Mouse (Mus musculus) kidney, adult 2 months (tissue): ENCODE data around the gene Hvcn1. TPM values are rescaled to one million over a fixed set of nuclear protein-coding genes. Genes with fewer than 3 reads are reported as not detected.

Source experiments
- DNase-seq: peaks from one replicate; pipeline ENCODE4 v3.0.0; 2021
- H3K27ac ChIP-seq: fragments of 200-500 bp; 2 replicates; pipeline ENCODE4 v1.5.1; 2012; ENCODE audit warnings: low read depth, low read length, control low read depth, inconsistent platforms; ENCODE audit not compliant: insufficient read depth
- H3K27me3 ChIP-seq: fragments of 200-500 bp; replicated peaks from 2 replicates; pipeline ENCODE4 v1.6.1; 2012; ENCODE audit warnings: mild to moderate bottlenecking, moderate library complexity, low read length, inconsistent platforms; ENCODE audit not compliant: control insufficient read depth, insufficient read depth
- H3K36me3 ChIP-seq: fragments of 200-500 bp; 2 replicates; pipeline ENCODE4 v1.6.1; 2012; ENCODE audit warnings: mild to moderate bottlenecking, moderate library complexity, low read length, inconsistent platforms; ENCODE audit not compliant: control insufficient read depth, insufficient read depth
- H3K4me1 ChIP-seq: fragments of 200-500 bp; 2 replicates; pipeline ENCODE4 v1.6.1; 2011; ENCODE audit warnings: low read length; ENCODE audit not compliant: control insufficient read depth, insufficient read depth
- H3K4me3 ChIP-seq: fragments of 200-500 bp; 2 replicates; pipeline ENCODE4 v1.5.1; 2011; ENCODE audit warnings: mild to moderate bottlenecking, low read depth, low read length, control low read depth; ENCODE audit not compliant: insufficient read depth
- CTCF ChIP-seq: fragments of 200-500 bp; conservative IDR thresholded peaks from 2 replicates; pipeline ENCODE4 v1.5.1; 2011; ENCODE audit warnings: low read depth, mild to moderate bottlenecking, control low read depth, low read length, moderate library complexity, mixed read lengths; ENCODE audit not compliant: insufficient read depth, insufficient read length
- POLR2A ChIP-seq: fragments of 200-500 bp; IDR thresholded peaks from one replicate; pipeline ENCODE4 v1.6.1; 2011; ENCODE audit warnings: low read depth, low read length, control low read depth
- WGBS: fragments of 180-500 bp; shearing (Covaris S2); methylation state at CpG from one replicate; pipeline ENCODE4 v1.1.7; 2018; 5-methylcytosine and 5-hydroxymethylcytosine counted together
- polyA plus RNA-seq: library from polyadenylated mRNA; depleted of rRNA; stranded (reverse); fragments of >200 nt; gene quantifications from 2 replicates; pipeline ENCODE4 v1.2.3, GENCODE M21; 2012

Hvcn1 gene
- polyA plus RNA-seq, 1 experiment: 13.1 TPM

- Histone ChIP-seq H3K4me1 (peaks cover 13% of the 10 kb centered on the region; the same call in 1 of the 2 replicates), H3K36me3 (no peaks in the 10 kb centered on the region), H3K4me3 (no peak overlapping the region), H3K27me3 (no peaks in the 10 kb centered on the region), H3K27ac (no peak overlapping the region)
- WGBS: 39% methylated on average over 3 of the region's 3 CpGs
- no peak for TF ChIP-seq CTCF
- no peak for TF ChIP-seq POLR2A
- DNase-seq: no peak
These were observed 17.5 kb upstream of the Hvcn1 start for GRCm38 (mm10) chr5:122189115-122189514.

- Histone ChIP-seq H3K4me3 (no peak overlapping the region), H3K4me1 (peaks cover 13% of the 10 kb centered on the region; the same call in 1 of the 2 replicates), H3K36me3 (no peaks in the 10 kb centered on the region), H3K27me3 (no peaks in the 10 kb centered on the region), H3K27ac (no peak overlapping the region)
- 84% methylated on average over 7 of the region's 7 CpGs for WGBS
- no peak for DNase-seq
- TF ChIP-seq CTCF (no peak), POLR2A (no peak)
These were observed 16.1 kb upstream of the Hvcn1 start for GRCm38 (mm10) chr5:122190465-122190864.

GRCm38 (mm10) chr5:122191269-122192063, 15.1 kb upstream of the Hvcn1 start:
- Histone ChIP-seq H3K4me3 (no peak overlapping the region), H3K36me3 (no peaks in the 10 kb centered on the region), H3K27ac (peak overlapping the region; percentile 28; the same call in 1 of the 2 replicates), H3K4me1 (peaks cover 13% of the 10 kb centered on the region; the same call in 1 of the 2 replicates), H3K27me3 (no peaks in the 10 kb centered on the region)
- WGBS: 42% methylated on average over 12 of the region's 12 CpGs
- peak; percentile 73 for DNase-seq
- no peak for TF ChIP-seq CTCF

DNA sequence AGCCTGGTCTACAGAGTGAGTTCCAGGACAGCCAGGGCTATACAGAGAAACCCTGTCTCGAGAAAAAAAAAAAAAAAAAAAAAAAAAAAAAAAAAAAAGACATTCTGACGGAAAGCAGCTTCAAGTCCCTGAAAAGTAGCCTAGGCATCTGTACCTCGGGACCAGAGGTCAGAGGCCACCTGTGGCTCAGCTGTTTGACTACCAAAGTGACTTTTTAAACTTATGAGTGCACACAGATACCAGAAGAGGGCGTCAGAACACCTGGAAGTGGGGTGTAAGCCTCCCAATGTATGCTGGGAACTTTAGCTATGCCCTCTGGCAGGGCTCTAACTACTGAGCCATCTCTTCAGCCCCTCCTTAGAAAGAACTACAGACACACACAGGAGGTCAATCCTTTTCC, 14.3 kb upstream of the Hvcn1 start:
- Histone ChIP-seq H3K27ac (peak overlapping the region; percentile 51; the same call in 1 of the 2 replicates), H3K4me1 (peaks cover 13% of the 10 kb centered on the region; the same call in 1 of the 2 replicates)
- 32% methylated on average over 4 of the region's 4 CpGs for WGBS

GRCm38 (mm10) chr5:122200872-122201271, 5.7 kb upstream of the Hvcn1 start:
- TF ChIP-seq CTCF (no peak), POLR2A (no peak)
- Histone ChIP-seq H3K27ac (no peak overlapping the region), H3K4me1 (no peaks in the 10 kb centered on the region), H3K4me3 (no peak overlapping the region), H3K27me3 (no peaks in the 10 kb centered on the region), H3K36me3 (no peaks in the 10 kb centered on the region)
- DNase-seq: no peak
- WGBS: 88% methylated on average over 4 of the region's 4 CpGs

More for the DNA sequence above, 14.3 kb upstream of the Hvcn1 start:
- DNase-seq: no peak
- TF ChIP-seq CTCF (0 out of 2 replicates have a peak, but pooled peaks have one; percentile 21), POLR2A (no peak)
- no peaks in the 10 kb centered on the region for H3K27me3 ChIP-seq
- no peaks in the 10 kb centered on the region for H3K36me3 ChIP-seq
- no peak overlapping the region for H3K4me3 ChIP-seq

- no peaks in the 10 kb centered on the region for H3K36me3 ChIP-seq
- no peak for DNase-seq
- no peak overlapping the region for H3K27ac ChIP-seq
- H3K27me3 ChIP-seq: no peaks in the 10 kb centered on the region
- 92% methylated on average over 6 of the region's 6 CpGs for WGBS
- H3K4me1 ChIP-seq: no peaks in the 10 kb centered on the region
- TF ChIP-seq CTCF (no peak), POLR2A (no peak)
- no peak overlapping the region for H3K4me3 ChIP-seq
These were observed 4.7 kb upstream of the Hvcn1 start for GRCm38 (mm10) chr5:122201904-122202303.

GRCm38 (mm10) chr5:122204180-122204579, 2.4 kb upstream of the Hvcn1 start:
- 77% methylated on average over 2 of the region's 2 CpGs for WGBS
- TF ChIP-seq CTCF: no peak
- no peak for TF ChIP-seq POLR2A
- no peak for DNase-seq
- no peaks in the 10 kb centered on the region for H3K27me3 ChIP-seq
- H3K4me1 ChIP-seq: no peaks in the 10 kb centered on the region
- H3K36me3 ChIP-seq: no peaks in the 10 kb centered on the region
- no peak overlapping the region for H3K4me3 ChIP-seq
- H3K27ac ChIP-seq: no peak overlapping the region

DNA sequence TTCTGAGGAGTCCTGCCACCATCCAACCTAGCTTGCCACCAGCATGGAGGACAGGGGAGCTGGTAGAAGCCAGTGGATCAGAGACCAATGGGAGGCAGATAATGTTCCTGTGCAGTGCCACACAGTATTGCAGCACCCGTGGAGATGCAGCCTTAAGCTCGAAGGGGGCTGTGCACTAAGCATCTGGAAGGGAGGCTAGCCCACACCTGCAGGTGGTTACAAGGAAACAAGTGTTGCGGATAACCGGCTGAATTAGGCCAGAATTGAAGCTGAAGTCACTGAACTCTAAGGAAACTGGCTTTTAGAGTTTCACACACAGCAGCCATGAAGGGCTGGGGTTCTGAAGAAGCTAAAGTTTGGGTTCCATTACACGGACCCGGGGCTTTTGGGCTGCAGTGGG, 2.3 kb downstream of the Hvcn1 start:
- no peak overlapping the region for H3K27ac ChIP-seq
- H3K4me1 ChIP-seq: no peaks in the 10 kb centered on the region
- TF ChIP-seq CTCF (no peak), POLR2A (no peak)
- WGBS: 62% methylated on average over 6 of the region's 6 CpGs
- no peak overlapping the region for H3K4me3 ChIP-seq
- no peaks in the 10 kb centered on the region for H3K27me3 ChIP-seq
- H3K36me3 ChIP-seq: no peaks in the 10 kb centered on the region
- DNase-seq: no peak
